Mouse (Mus musculus): ENCODE data around the gene Ube2j1.

Ube2j1 gene

GRCm38 (mm10) chr4:33071337-33071736 is 40.1 kb downstream of the Ube2j1 start:
- DNase-seq (ENCODE audit: low spot score in 2 of 2) = no peak

GRCm38 (mm10) chr4:33072526-33073161 is 41.4 kb downstream of the Ube2j1 start:
- no peak for DNase-seq (ENCODE audit: low spot score in 2 of 2)

GRCm38 (mm10) chr4:33074406-33074805 is 43.2 kb downstream of the Ube2j1 start:
- no peak for DNase-seq (ENCODE audit: low spot score in 2 of 2)

- no peak for DNase-seq (ENCODE audit: low spot score in 2 of 2)
These were observed 43.6 kb downstream of the Ube2j1 start for GRCm38 (mm10) chr4:33074851-33075250.

- no peak for DNase-seq (ENCODE audit: low spot score in 2 of 2)
These were observed 44.7 kb downstream of the Ube2j1 start for GRCm38 (mm10) chr4:33075776-33076524.

GRCm38 (mm10) chr4:33077161-33077560 is 45.9 kb downstream of the Ube2j1 start:
- DNase-seq (ENCODE audit: low spot score in 2 of 2) = no peak

- DNase-seq (ENCODE audit: low spot score in 2 of 2) = no peak
These were observed 46.5 kb downstream of the Ube2j1 start for GRCm38 (mm10) chr4:33077724-33078123.

- no peak for DNase-seq (ENCODE audit: low spot score in 2 of 2)
These were observed 47.3 kb downstream of the Ube2j1 start for GRCm38 (mm10) chr4:33078492-33078891.

- DNase-seq (ENCODE audit: low spot score in 2 of 2) = no peak
These were observed 68.0 kb downstream of the Ube2j1 start for GRCm38 (mm10) chr4:33099118-33099694.
